Mouse (Mus musculus): ENCODE measurements around the gene Ncf2. TPM values are rescaled to one million over a fixed set of nuclear protein-coding genes. Genes with fewer than 3 reads are reported as not detected.
A peak's percentile ranks its signal among the peaks of the same experiment; 100 is the strongest.

The Ncf2 gene
- total and polyA plus RNA-seq, 2 experiments from 2014 or later, result 1.9 to 4.1 TPM

DNA sequence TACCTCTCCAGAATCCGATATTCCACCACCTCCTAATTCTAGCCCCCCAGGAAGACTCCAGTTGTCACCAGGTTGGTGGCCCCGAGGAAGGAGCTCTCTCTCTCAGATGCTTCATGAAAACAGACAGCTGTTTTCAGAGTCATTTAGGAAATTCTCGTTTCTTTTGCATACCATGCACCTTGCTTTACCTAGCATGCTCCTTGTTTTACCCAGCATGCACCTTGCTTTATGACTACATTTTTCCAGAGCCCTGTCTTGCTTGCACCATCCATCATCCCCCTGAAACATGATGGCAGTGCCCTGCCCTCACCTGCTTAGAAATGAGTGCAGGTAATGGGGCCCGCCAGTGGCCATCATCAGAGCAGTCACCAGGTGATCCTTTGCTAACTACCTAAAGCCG, 31.6 kb downstream of the Ncf2 start:
- H3K36me3 ChIP-seq (ENCODE audit: insufficient read depth), result peaks cover 6% of the 10 kb centered on the region
- H3K4me2 ChIP-seq (ENCODE audit: low read depth), result no peak overlapping the region
- no peak overlapping the region for H3K27ac ChIP-seq (ENCODE audit: low read depth, low read length)
- no peaks in the 10 kb centered on the region for H3K27me3 ChIP-seq (ENCODE audit: insufficient read depth, low read length)
- H3K4me3 ChIP-seq (ENCODE audit: low read depth, low read length), result no peak overlapping the region
- no peak overlapping the region for H3K9ac ChIP-seq
- H3K9me3 ChIP-seq (ENCODE audit: low read length), result no peaks in the 10 kb centered on the region
- DNase-seq (no peak), ATAC-seq (no peak)
- TF ChIP-seq CTCF (IDR thresholded peaks at IDR 0.05; ENCODE audit: low read depth), result no peak
- H3K4me1 ChIP-seq (ENCODE audit: insufficient read depth), result 0 out of 2 replicates have a peak, but pooled peaks cover 3% of the 10 kb centered on the region
- WGBS, result 83% methylated on average over 5 of the region's 5 CpGs

DNA sequence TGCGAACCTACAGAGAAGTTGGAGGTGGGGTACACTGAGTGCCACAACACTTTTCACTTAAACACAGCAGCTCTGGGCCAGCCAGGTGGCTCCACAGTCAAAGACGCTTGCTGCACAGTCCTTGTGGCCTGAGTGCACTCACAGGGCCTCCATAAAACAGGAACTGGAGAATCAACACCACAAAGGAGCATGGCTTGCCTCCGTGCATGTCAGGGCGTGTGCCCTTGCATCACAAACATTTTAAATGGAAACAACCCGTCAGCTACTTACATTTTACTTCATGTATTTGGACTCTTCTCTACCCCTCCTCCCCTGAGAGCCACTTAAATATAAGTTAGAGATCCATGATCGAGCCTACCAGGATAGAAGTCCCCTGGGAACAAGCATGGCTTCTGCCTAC, 32.3 kb downstream of the Ncf2 start:
- Histone ChIP-seq H3K27ac (ENCODE audit: low read depth, low read length) (no peak overlapping the region), H3K9ac (no peak overlapping the region), H3K36me3 (ENCODE audit: insufficient read depth) (peaks cover 9% of the 10 kb centered on the region), H3K4me2 (ENCODE audit: low read depth) (no peak overlapping the region), H3K27me3 (ENCODE audit: insufficient read depth, low read length) (no peaks in the 10 kb centered on the region), H3K4me3 (ENCODE audit: low read depth, low read length) (no peak overlapping the region), H3K4me1 (ENCODE audit: insufficient read depth) (0 out of 2 replicates have a peak, but pooled peaks cover 3% of the 10 kb centered on the region), H3K9me3 (ENCODE audit: low read length) (no peaks in the 10 kb centered on the region)
- no peak for TF ChIP-seq CTCF (IDR thresholded peaks at IDR 0.05; ENCODE audit: low read depth)
- 89% methylated on average over 6 of the region's 6 CpGs for WGBS
- DNase-seq (no peak), ATAC-seq (no peak)

DNA sequence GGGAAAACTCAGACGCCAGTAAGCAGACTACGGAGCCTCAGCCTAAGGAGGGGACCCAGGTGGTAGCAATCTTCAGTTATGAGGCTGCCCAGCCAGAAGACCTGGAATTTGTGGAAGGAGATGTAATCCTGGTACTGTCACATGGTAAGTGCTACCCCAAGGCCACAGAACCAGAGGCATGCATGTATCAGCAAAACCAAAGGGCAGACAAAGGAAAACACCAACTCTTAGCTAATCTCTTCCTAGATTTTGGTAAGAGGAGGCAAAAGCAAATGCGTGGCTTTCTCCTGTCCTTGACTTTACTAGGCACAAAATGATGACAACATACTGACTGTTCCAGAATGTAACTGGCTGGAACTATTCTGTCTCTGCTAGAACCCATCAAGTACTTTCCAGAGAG, 35.1 kb downstream of the Ncf2 start:
- no peak overlapping the region for H3K27ac ChIP-seq (ENCODE audit: low read depth, low read length)
- no peaks in the 10 kb centered on the region for H3K9me3 ChIP-seq (ENCODE audit: low read length)
- no peak for TF ChIP-seq CTCF (IDR thresholded peaks at IDR 0.05; ENCODE audit: low read depth)
- no peak for ATAC-seq
- H3K4me1 ChIP-seq (ENCODE audit: insufficient read depth), result 0 out of 2 replicates have a peak, but pooled peaks cover 3% of the 10 kb centered on the region
- H3K27me3 ChIP-seq (ENCODE audit: insufficient read depth, low read length), result no peaks in the 10 kb centered on the region
- H3K9ac ChIP-seq, result no peak overlapping the region
- H3K4me2 ChIP-seq (ENCODE audit: low read depth), result no peak overlapping the region
- H3K36me3 ChIP-seq (ENCODE audit: insufficient read depth), result peaks cover 31% of the 10 kb centered on the region
- DNase-seq, result no peak
- WGBS, result 95% methylated on average over 3 of the region's 3 CpGs
- H3K4me3 ChIP-seq (ENCODE audit: low read depth, low read length), result no peak overlapping the region

DNA sequence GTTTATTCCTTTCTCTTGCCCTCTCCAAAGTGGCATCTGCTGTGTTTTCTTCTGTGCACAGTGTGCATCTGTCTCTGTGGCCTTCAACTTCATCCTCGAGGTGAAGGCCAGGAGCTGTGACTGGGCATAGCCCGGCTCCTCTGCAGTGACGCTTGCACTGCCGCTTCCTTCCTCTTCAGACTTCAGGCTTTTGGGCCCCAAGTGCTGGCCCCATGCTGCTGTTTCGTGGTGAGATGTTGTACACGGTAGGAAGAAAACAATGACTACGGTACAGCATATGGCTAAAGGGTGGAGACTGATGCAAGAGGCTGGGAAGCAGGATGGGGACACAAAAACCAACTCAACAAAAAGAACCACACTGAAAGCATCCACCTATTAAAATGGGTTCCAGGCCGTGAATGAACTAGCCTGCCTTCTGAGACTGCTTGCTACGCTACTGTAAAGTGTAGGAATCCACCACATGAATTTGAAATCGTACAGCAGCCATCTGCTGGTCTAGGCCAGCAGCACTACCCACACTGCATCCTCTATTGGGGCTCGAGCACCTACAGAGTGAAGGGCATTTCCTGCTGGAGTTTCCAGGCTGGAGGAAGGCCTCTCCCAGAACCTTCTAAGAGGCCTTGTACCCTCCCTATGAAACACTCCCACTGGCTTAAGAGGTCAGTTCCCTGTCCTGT, 38.2 kb downstream of the Ncf2 start:
- DNase-seq (no peak), ATAC-seq (no peak)
- Histone ChIP-seq H3K4me3 (ENCODE audit: low read depth, low read length) (no peak overlapping the region), H3K9ac (no peak overlapping the region), H3K9me3 (ENCODE audit: low read length) (no peaks in the 10 kb centered on the region), H3K27me3 (ENCODE audit: insufficient read depth, low read length) (no peaks in the 10 kb centered on the region), H3K4me2 (ENCODE audit: low read depth) (no peak overlapping the region), H3K4me1 (ENCODE audit: insufficient read depth) (no peaks in the 10 kb centered on the region), H3K27ac (ENCODE audit: low read depth, low read length) (no peak overlapping the region), H3K36me3 (ENCODE audit: insufficient read depth) (peaks cover 56% of the 10 kb centered on the region)
- 81% methylated on average over 11 of the region's 11 CpGs for WGBS
- TF ChIP-seq CTCF (IDR thresholded peaks at IDR 0.05; ENCODE audit: low read depth), result 0 out of 2 replicates have a peak, but pooled peaks have one; percentile 13

DNA sequence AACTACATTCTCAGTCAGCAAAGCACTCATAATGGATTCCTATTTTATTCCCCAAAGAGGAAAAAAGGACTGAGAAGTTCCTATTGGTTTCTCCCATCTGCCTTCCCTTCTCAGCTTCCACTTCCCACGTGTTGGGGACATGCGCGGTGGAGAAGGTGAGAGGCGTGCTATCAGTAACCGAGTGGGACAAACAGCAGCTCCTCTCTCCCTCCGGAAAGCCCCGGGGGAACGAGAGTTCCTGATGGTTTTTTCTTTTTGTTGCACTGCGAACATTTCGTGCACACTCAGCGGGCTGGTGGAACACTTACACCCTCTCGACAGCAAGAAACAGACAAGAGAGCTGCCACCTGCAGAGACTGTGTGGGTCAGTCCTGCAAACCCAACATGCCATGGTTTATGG, 38.8 kb downstream of the Ncf2 start:
- Histone ChIP-seq H3K9me3 (ENCODE audit: low read length) (no peaks in the 10 kb centered on the region), H3K4me2 (ENCODE audit: low read depth) (no peak overlapping the region), H3K9ac (no peak overlapping the region), H3K36me3 (ENCODE audit: insufficient read depth) (peaks cover 62% of the 10 kb centered on the region), H3K27ac (ENCODE audit: low read depth, low read length) (no peak overlapping the region), H3K4me3 (ENCODE audit: low read depth, low read length) (no peak overlapping the region), H3K27me3 (ENCODE audit: insufficient read depth, low read length) (no peaks in the 10 kb centered on the region), H3K4me1 (ENCODE audit: insufficient read depth) (no peaks in the 10 kb centered on the region)
- DNase-seq, result no peak
- ATAC-seq, result no peak
- 91% methylated on average over 12 of the region's 12 CpGs for WGBS
- TF ChIP-seq CTCF (IDR thresholded peaks at IDR 0.05; ENCODE audit: low read depth), result no peak

DNA sequence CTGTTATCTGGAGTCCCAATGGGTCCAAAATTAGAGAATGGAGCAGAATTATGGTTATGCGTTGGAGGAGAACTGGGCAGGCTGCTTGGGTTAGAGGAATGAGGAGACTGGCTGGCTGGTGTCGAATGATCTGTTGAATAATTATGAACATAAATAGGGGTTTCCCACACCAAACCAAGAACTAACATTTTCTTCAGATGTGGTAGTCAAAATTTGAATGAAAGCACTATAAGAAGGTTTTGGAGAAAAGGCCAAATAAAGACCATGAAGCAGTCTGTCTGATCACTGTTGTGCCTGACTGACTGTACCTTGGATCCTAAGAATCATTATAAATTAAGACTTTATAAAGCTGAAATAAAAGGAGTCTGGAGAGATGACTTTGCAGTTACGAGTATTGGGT, 40.3 kb downstream of the Ncf2 start:
- Histone ChIP-seq H3K9me3 (ENCODE audit: low read length) (no peaks in the 10 kb centered on the region), H3K4me2 (ENCODE audit: low read depth) (no peak overlapping the region), H3K36me3 (ENCODE audit: insufficient read depth) (peaks cover 76% of the 10 kb centered on the region), H3K9ac (no peak overlapping the region), H3K27me3 (ENCODE audit: insufficient read depth, low read length) (no peaks in the 10 kb centered on the region), H3K27ac (ENCODE audit: low read depth, low read length) (no peak overlapping the region), H3K4me3 (ENCODE audit: low read depth, low read length) (no peak overlapping the region), H3K4me1 (ENCODE audit: insufficient read depth) (no peaks in the 10 kb centered on the region)
- no peak for DNase-seq
- TF ChIP-seq CTCF (IDR thresholded peaks at IDR 0.05; ENCODE audit: low read depth), result no peak
- 90% methylated on average over 3 of the region's 3 CpGs for WGBS
- no peak for ATAC-seq

DNA sequence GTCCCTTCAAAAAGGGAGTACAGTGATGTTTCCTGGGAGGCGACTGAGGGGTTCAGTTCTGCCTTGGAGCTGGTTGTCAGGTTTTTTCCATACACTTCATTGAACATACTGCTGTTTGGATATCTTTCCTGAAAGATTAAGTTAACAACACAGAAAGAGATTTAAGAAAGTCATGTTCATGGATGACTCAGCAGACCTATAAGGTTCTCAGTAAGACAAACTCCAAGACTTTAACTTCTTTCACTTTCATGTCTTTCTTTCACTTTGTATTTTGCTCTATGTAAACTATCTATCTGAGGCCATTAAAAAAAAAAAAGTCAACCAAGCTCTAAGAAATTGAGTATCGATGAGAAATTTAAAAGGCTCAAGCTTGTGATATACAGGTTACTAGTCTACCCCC, 41.1 kb downstream of the Ncf2 start:
- Histone ChIP-seq H3K9me3 (ENCODE audit: low read length) (no peaks in the 10 kb centered on the region), H3K9ac (no peak overlapping the region), H3K4me3 (ENCODE audit: low read depth, low read length) (no peak overlapping the region), H3K4me2 (ENCODE audit: low read depth) (no peak overlapping the region), H3K27ac (ENCODE audit: low read depth, low read length) (no peak overlapping the region), H3K4me1 (ENCODE audit: insufficient read depth) (no peaks in the 10 kb centered on the region), H3K36me3 (ENCODE audit: insufficient read depth) (peaks cover 82% of the 10 kb centered on the region), H3K27me3 (ENCODE audit: insufficient read depth, low read length) (no peaks in the 10 kb centered on the region)
- no peak for TF ChIP-seq CTCF (IDR thresholded peaks at IDR 0.05; ENCODE audit: low read depth)
- 96% methylated on average over 2 of the region's 2 CpGs for WGBS
- ATAC-seq (no peak), DNase-seq (no peak)
